Mouse (Mus musculus) embryo, embryonic 9.5 days (tissue): ENCODE data around the gene Mnt.
"Not testable (repeated sequence)": the region's sequence is repeated elsewhere in the genome, so short reads cannot be mapped to it uniquely, and the experiment has no call there.

ENCODE experiments used
- DNase-seq: peaks from one replicate; pipeline ENCODE4 v3.0.0-alpha.2; 2017; ENCODE audit errors: extremely low spot score

The Mnt gene

GRCm38 (mm10) chr11:74830256-74831161, at the start of gene Mnt:
Mnt (plus strand) TSS chr11:74830920.
- DNase-seq = peak; percentile 96

GRCm38 (mm10) chr11:74792874-74793273, 37.8 kb upstream of the Mnt start:
- DNase-seq = no peak

DNA sequence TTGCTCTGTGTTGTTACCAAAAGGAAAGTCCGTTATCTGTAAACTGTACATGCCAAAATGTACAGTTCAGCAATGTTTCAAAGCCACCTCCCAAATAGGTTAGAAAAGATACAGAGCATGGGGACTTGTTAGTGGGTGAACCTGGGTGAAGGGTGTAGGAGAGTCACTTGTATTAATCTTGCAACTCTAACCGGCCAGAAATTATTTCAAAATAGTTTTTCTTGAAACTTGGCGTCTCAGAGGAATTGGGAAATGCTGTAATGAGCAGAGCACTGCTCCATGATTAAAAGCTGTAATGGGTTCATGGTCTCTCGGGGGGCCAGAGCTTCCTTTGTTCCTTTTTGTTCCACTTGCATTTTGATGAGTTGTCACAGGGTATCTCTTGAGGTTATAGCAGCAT, 30.1 kb upstream of the Mnt start:
- DNase-seq = no peak

- DNase-seq = no peak
Measured at GRCm38 (mm10) chr11:74804081-74804627, 26.6 kb upstream of the Mnt start.

DNA sequence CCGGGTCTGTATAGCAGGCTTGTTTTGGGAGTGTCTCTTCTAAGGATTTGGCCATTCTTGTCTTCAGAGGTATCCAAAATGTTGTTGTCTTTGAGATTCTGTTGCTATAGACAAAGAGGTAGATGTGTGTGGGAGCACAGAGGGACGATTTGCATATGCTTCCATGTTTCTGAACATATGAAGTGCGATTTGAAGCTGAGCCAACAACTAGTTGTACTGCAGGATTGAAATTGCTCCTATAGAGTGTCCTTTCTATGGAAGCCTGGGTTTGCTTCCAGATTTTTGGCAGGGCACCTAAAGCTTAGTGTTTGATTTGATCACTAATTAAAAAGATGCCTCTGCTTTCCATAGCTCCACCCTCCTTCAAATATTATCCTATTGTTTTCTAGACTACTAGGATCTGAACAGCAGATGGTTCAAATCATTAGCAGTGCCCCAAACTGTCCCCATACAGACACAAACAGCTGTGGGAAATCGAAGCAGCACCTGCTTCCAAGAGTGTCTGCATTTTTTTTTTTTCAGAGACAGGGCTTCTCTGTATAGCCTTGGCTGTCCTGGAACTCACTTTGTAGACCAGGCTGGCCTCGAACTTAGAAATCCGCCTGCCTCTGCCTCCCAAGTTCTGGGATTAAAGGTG, 23.4 kb upstream of the Mnt start:
- DNase-seq = no peak

- no peak for DNase-seq
Measured at GRCm38 (mm10) chr11:74808251-74808853, 22.4 kb upstream of the Mnt start.

- no peak for DNase-seq
Measured at GRCm38 (mm10) chr11:74810134-74810533, 20.6 kb upstream of the Mnt start.

DNA sequence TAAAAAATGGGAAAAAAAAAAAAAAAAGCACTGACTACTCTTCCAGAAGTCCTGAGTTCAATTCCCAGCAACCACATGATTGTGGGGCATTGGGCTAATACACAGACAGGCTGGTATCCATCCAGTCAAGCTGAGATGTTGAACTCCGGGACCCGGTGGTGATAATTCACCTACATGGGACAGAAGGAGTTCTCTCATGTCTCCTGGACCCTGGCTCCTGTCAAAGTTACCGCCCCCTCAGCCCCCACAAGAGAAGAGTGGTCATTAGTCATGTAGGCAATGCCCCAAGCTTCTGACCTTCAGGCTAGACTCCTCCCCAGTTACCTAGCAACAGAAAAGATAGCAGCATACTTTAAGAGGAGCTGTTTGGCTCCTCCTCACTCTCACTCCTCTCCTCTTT, 19.7 kb upstream of the Mnt start:
- not testable (repeated sequence) for DNase-seq

- DNase-seq = no peak
Measured at GRCm38 (mm10) chr11:74811538-74811937, 19.2 kb upstream of the Mnt start.

- no peak for DNase-seq
Measured at GRCm38 (mm10) chr11:74815795-74816194, 14.9 kb upstream of the Mnt start.

DNA sequence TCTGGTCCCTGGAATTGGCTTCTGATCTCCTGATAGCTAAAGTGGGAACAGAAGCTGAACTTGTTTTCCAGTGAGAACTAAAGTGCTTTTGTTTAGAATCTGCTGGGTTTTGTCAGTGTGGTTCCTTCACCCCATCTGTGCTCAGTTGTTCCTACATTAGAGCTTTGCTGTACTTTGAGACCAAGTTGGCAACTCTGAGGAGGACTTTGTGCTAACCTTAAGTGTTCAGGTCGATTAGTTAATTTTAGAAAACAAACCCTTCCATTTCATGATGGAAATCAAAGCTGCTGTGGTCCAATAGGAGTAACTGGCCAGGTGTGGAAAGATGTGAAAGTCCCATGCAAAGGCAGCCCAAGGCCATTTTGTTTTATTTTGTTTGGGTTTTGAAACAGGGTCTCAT, 9.8 kb upstream of the Mnt start:
- DNase-seq = no peak

GRCm38 (mm10) chr11:74821463-74821862, 9.3 kb upstream of the Mnt start:
- no peak for DNase-seq

- no peak for DNase-seq
Measured at GRCm38 (mm10) chr11:74822746-74823440, 7.8 kb upstream of the Mnt start.

DNA sequence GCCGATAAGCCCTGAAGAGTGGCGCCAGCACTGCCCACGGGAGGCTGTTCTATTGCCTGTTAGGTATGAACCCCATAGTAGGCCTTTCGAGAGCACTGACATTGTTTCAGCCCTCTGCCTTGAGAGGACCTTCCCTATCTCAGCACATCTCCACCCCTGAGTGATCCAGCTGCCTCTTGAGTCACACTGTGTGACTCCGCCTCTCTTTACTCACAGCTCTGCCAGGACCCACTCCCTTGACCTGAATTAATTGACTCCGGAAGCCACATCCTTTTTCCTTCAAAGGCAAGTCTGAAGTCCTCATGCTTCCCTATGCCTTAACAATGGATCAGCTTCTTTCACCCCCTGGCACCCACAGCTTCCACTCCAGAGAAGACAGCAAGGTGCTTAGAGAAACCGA, 4.6 kb upstream of the Mnt start:
- DNase-seq = no peak

- DNase-seq = no peak
Measured at GRCm38 (mm10) chr11:74826702-74827101, 4.0 kb upstream of the Mnt start.

- no peak for DNase-seq
Measured at GRCm38 (mm10) chr11:74827791-74828403, 2.8 kb upstream of the Mnt start.

DNA sequence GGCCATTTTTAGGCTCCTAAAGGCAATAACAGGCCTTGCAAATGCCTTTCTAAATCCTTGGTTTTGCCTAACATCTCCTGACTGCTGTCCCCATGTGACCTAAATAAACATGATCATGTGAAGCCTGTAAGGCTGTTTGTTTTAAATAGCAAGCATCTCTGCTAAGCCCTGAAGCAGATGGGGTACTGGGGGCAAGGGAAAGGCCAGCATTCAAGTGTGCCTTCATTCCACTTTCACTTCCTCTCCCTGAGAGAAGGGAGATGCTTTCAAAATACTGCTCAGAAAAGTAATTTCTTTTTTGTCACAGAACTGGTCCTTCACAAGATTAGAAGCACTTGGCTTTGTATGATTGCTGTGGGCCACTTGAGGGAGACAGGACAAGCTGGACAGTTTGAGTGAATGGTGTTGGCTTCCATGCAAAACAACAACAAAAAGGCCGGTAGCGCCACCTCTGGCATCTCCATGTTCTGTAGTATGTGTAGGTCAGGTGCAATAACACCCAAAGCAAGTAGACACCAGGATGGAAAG, 2.3 kb upstream of the Mnt start:
- no peak for DNase-seq

DNA sequence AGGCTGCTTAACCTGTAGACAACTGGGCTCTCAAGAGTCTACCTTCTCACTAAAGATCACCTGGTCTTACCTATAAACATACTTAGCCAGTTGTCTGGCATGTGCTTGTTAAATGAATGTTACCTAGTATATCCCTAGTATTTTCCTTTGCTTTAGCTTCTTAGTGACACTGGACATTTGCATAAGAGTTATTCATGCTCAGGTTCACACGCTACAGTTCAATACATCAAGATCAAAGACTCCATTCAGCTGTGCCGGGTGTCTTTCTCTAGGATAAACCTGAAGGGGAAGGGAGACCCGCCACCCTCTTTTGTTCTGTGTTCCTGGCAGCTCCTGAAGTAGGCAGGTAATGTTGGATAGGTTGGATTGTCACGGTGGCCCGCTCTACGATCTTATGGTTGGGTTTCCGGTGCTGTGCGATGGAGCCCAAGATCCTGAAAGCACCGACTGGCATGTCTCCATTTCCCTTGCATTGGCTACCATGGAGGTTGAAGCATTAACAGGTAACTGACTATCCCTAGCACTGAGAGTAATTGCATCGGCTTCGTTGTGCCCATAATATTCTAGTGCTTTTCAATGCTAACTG, 1.7 kb upstream of the Mnt start:
- DNase-seq = no peak

DNA sequence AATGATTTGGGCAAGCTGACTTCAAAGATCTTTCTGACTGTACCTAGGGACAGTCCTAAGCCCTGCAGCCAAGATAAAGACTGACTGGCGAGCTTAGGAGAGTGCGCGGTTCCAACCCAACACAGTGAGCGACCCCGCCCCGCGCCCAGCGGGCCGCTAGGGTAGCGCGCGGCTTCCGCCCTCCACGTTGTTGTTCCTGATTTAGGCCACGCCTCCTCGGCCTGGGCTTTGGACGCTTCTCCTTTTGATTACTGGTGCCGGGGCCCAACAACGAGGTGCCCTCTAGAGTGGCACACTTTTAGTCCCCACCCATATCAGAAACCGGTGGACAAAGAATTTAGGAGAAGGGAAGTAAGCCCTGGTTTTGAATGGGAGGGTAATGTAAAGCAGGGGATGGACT, 908 bp upstream of the Mnt start:
- peak; percentile 82 for DNase-seq

- peak; percentile 56 for DNase-seq
Measured at GRCm38 (mm10) chr11:74831191-74831605, 478 bp downstream of the Mnt start.
